Mouse (Mus musculus) CD4-positive, CD25-positive, alpha-beta regulatory T cell, adult 2 months (primary cell): ENCODE data around the gene Cldn24.
"Not testable (repeated sequence)": the region's sequence is repeated elsewhere in the genome, so short reads cannot be mapped to it uniquely, and the experiment has no call there.

Source experiments
- DNase-seq: peaks from one replicate; pipeline ENCODE4 v3.0.0-alpha.2; 2012; ENCODE audit warnings: low read depth, low spot score

The Cldn24 gene

DNA sequence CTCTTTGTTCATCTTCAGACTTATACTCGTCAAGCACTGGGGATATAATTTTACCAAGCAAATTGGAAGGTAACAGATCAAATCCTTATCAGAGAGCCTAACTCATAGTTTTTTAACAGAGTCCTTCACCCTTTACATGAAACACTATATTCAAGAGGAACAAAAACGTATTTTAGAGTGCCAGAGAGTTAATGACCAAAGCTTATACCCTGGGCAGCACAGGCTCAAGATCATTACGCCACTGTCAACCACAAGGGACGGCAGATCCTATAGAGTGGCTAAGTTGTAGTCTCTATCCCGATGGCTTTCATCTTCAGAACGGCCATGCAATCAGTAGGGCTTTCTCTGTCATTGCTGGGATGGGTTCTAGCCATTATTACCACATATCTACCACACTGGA is at the start of gene Cldn24:
Gene Cldn24 (plus strand): TSS at position 301 of the 400 bp plus-strand sequence.
- no peak for DNase-seq

DNA sequence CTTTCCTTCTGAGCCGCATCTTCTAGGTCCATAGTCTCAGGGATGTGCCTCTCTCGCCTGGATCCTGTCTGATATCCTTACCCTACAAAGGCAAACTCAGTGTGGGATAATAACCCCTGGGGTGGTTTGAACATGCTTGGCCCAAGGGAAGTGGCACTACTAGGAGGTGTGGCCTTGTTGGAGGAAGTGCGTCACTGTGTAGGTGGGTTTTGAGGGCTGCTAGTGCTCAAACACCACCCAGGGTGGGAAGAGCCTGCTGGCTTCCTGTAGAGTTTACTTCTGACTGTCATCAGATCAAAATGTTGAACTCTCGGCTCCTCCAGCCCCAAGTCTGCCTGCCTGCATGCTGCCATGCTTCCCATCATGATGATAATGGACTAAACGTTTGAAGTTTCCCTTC is 49.0 kb upstream of the Cldn24 start:
- no peak for DNase-seq

DNA sequence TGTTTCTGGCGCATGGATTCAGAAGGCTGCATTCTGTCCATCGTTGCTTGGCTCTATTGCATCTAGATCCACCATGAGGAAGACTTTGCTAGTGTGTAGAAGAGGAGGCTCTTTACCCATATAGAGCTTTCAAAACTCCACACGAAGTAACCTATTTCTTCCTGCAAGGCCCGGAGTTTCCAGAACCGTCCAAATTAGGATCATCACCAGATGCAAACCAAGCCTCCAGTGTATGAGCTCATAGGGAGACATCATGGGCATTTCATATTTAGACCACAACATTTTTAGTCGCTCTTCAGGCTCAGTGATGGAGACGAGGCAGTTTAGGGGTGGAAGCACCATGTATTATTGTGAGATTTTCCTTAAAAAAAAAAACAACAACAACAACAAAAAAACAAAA is 44.5 kb upstream of the Cldn24 start:
- no peak for DNase-seq

DNA sequence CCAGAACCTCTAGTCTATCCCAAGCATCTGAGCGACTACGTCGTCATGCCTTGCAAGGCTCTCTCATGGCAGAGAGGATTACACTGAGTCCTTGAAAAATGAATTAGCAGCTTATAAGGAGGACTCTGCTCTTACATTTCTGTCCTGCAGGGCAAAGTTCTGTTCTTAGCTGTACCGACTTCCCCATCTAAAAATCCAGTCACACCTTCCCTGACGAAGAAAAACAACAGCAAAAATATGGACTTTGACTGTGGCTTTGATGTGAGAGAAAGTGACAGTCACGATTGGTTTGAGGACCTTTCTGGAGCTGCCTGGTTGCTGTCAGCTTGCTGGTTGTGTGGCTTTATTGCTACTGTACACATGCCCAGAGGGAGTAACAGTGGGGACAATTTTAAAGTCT is 42.4 kb upstream of the Cldn24 start:
- no peak for DNase-seq

DNA sequence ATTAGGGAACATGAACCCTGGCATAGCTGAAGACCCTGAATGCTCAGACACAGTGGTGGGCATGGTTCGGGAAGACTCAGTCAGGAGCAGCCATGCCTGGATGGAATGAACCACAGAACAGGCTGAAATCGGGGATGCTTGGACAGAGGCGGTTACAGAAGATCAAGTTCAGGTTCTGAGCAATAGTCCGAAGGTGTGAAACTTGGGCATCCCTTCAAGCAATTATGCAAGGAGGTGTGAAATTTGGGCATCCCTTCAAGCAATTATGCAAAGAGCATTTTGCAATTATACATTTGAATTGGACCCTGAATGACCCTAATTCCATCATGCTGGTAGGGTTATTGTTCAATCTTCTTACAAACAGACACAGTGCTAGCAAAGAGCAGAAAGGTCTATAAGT is 40.1 kb upstream of the Cldn24 start:
- DNase-seq = no peak

DNA sequence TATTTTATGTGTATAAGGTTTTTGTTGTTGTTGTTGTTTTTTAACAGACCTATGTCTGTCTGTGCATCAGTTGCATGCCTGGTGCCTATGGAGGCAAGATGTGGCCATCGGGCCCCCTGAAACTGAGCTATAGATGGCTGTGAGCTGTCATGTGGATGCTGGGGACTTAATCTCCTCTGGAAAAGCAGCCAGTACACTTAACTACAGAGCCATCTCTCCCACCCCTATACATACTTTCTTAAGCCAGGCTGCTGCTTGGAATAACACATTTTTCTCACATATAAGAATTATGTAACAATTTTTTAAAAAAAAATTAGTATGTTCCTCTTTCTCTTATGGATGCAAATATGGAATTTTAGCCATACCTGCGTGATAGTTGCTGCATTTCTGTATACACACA is 38.4 kb upstream of the Cldn24 start:
- DNase-seq = no peak

DNA sequence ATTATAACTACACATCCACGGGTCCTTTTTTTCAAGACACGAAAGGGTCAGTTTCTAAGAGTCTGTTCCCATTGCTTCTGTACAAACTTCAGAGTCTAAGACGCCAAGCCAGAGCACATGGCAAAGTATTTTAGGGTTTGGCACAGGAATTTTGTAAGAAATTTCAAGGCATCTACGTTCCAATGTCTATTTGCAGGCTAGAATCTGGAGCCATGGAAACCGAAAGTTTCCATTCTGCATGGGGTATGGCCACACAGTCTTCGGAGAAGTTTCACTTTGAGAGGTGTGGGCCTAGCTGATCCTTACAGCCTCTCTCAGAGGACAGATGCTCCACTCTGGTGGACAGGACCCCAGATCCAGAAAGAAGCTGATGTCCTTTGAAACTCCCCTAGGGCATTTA is 38.0 kb upstream of the Cldn24 start:
- DNase-seq = no peak

DNA sequence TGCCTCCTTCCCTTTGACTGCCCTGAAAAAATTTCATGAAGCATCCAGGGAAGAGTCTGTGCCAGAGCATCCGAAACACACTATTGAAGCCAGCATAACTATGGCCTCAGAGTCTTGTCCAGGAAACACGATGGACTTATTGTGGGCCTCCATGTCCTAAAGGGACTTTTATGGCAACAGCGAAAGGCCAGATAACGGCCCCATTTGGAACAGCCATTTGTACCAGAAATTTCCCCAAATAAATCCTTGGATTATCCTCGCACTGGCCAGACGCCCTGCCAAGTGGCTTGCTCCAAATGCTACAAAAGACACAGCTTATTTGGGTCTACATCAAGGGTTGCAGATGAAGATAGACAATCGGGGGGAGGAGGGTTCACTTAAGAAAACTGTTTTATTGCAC is 37.5 kb upstream of the Cldn24 start:
- no peak for DNase-seq

DNA sequence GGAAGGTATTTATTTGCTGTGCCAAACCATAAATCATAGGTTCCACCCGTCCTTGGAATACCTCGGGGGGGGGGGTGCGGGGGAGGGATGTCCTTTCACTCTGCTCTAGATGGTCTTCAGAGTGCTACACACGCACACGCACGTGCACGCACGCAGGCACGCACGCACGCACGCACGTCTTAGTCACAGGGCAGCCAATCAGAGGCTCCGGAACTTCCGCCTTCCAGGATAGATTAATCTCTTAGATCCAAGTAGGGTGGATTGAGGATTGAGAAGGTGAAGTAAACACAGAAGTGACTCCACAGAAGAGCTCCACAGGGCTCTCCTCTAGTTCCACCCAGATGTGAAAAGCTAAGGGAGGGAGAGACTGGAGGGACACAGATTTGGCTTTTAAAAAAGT is 35.6 kb upstream of the Cldn24 start:
- no peak for DNase-seq

DNA sequence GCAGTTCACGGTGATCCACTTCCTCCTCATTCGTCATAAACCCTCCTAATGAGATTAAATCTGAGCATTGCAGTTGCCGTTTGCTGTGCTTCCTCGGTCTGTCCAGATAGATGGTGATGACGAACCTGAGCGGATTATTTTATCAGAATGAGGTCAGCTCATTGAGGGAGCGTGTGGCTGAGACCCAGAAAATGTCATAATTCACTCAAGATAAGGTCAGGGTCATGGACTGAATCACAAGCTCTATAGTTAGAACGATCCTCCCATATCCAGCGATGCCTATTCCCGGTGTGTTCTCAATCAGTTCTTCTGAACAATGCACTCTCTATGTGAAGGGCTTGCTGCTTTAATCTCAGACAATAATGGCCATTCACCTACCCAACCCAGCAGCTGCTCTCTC is 34.2 kb upstream of the Cldn24 start:
- no peak for DNase-seq

DNA sequence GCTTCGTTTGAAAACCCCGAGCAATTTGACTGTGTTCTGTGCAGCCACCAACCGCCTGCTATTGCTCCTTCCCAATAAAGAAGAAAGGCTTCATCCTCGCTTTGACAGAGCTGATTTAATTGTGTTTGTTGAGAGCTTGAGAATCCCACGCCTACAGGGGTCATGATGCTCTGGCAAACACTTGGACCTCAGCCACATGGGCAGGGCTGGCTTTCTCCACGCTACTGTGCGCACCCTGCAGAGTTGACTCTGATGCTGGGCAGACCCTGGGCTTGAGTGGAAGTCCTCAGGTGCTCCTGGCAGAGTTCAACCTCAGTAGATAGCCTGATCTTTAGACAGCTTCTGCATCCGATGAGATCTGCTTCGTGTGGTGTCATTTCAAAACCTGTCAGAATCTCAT is 30.0 kb upstream of the Cldn24 start:
- DNase-seq = no peak

DNA sequence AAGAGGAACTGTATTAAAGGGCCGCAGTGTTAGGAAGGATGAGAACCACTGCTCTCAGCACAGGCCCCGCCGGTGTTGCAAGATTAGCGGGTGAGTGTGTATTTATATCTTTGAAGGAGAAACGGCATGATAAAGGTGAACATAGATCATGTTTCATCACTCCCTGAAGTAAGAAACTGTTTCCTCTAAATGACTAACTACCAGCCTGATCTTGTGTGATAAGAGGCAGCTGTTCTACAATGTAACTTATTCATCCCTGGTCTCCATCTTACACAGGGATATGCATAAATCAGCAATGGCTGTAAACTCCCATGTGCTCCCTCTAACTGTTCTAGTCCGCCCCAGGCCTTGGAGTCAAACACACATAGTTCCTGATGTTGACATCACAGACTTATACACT is 22.5 kb upstream of the Cldn24 start:
- DNase-seq = no peak

DNA sequence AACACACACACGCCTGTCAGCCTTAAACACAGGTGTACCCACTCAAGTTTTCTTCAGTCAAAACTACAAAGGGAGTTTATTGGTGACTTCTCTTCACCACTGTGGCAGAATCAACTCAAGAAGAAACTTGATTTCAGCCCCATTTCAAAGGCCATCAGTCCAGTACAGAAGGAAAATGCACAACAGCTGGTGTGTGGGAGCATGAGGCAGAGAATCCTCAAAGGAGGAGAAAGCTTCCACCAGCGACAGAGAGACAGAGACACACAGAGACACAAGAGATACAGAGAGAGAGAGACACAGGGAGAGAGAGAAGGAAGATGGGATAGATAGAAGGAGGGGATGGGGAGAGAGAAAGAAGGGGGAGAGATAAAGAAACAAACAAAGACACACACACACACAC is 19.6 kb upstream of the Cldn24 start:
- DNase-seq = no peak

DNA sequence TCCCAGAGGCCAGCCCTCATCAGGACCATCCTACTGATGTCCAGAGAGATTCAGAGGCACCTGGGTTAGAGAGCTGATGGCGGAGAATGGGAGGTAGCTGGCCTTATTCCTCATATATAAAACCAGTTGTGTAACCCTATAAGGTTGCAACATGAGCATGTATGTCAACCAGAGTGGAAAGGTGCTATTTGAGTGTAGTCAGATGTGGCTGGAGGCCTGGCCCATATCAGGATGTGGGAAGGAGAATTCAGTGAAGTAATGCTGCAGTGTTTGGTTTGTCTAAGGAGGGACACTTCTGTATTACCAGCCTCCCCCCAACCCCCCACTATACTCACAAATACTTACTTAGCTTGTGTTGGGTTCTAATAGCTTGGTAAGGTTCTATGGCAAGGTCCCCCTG is 17.7 kb upstream of the Cldn24 start:
- no peak for DNase-seq

DNA sequence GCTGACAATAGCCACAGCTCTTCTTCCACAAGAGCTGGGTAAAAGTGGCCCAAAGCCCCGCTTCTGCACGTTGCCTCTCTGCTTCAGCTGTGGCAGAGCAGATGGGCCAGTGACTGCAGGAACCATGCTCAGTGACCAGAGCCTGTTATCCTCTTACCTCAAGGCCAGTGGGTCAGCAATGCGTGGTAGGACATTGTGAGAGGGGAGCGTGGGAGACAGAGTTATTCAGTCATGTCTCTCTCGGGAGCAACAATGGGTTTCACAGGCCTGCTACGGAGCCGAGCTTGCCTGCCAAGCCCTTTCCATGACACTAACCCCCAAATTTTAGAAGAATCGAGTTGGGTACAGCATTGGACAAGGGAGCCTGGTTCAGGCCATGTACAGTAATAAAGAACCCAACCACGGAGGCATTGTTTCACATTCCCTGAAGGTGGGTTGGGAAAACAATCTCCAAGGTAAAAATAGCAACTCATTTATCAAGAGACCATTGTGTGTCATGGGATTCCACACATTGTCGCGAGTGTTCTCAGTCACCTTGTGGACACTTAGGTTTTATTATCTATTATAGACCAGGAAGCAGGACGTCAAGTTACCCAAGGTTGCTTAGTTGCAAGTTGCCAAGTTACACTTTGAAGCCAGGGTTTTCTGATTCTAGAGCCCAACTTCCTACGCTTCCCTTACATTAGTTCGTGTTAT is 11.8 kb upstream of the Cldn24 start:
- DNase-seq = no peak

DNA sequence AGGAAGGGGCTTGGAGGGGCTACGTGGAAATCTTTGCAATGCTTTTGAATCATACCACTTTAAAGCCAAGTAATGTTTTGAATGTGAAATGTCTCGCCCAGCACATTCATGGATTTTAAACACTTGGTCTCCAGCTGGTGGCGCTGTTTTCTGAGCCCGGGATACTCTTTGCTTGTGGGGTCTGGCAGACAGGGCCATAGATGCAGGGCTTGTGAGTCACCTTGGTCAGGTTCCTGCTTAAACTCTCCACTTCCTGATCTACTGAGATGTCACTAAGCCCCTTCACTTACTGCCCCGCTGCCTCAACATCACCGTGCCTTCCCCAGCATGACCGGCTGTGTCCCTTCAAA is 11.3 kb upstream of the Cldn24 start:
- no peak for DNase-seq

DNA sequence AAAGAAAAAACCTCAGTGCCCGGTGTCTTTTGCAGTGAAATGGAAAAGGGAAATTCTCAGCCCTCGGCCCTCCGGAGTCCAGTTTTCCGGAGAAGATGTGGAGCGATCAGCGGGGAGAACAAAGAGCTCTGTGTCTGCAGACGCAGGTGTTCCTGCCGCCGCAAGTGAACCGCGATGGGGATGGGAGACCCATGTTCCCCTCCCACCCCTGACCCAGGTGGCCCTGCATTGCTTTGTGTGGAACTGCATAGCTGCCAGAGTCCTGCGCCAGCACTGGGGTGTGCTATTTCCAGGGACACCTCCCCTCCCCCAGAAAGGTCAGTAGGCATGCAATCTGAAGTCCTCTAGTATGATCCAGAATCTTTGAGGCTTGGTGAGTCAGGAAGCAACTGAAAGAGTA is 10.7 kb upstream of the Cldn24 start:
- DNase-seq = no peak

DNA sequence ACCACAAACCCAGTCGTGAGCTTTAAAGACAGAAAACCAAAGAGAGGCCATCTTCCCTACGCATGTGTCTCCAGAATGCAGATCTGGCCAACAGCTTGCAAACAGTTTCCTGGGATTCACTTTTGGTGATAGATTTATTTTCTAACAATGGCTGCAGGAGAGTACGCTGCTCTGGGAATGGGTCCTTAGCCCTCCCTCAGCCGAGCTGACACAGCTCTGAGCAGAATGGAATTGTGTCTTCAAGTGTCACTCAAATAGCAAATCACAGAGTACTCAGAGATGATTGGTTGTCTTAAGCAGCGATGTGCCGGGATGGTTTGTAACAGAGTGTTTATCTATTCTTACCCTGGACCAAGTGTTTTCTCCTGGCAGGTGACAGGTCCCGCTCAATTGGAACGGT is 2.9 kb upstream of the Cldn24 start:
- no peak for DNase-seq

DNA sequence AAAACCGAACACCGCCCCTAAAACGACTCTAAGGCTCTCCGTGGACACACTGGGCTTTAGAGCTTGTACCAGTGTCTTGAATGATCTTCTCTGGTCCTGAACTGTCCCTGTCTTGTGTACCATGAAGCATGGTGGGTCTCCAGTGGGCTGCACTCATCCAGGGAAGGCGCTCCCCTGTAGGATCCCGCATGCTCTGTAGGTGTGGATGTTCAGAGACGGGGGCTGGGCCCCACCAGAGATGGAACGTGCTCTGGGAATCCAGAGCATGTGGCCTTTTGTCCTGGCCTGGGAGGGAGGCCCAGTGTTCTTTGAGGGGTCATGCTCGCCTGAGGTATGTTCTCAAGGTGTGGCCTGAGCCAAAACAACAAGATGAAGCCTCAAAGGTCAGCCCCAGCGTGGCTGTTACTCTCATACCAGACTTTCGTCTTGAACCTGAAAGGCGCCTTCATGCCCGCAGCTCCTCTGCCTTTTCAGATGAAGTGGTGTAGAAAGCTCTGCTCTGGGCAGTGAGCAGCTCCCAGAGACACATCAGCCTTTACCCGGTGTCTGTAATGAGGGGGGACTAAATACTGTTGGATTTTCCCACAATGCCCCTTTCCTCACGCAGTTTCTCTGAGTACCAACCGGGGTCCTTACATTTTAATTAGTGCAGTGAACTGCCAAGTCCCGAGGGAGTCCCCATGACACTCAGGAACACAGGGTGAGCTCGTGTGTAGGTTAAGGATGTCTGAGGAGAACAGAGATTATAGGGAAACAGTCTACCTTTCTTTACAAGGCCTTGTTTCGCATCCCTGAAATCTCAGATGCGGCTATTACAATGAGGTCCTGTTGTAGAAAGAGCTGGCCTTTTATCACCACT is 800 bp upstream of the Cldn24 start:
- no peak for DNase-seq

DNA sequence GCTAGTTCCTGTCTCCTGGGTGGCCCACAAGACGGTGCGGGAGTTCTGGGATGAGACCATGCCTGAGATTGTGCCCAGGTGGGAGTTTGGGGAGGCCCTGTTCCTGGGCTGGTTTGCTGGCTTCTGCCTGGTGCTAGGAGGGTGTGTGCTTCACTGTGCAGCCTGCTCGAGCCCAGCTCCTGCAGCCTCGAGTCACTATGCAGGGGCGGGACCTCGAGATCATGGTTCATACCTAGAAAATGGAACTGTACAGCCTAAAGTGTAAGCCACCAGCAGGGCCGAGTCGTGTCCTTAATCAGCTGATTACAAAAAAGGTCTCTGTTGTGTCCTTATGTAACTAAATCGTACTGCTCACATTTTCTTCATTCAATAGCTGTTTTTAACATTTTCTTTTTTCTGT is 598 bp downstream of the Cldn24 start:
- not testable (repeated sequence) for DNase-seq

DNA sequence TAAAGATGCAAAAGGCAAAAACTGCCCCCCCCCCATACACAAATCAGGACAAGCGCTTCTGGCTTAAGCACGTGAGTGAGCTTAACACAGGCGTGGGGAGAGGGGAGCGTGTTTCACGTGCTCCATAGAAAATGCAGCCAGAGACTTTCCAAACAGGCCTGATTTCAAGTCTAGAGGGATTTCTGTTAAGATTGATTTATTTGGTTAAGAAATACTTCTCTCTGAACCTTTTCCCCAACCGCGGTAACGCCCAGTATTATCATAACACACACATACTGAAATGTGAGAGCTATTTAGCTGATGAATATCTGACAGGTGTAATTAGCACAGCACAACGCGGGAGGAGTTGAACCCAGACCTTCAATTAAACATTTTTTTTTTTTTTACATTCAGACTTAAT is 1.8 kb downstream of the Cldn24 start:
- DNase-seq = no peak

DNA sequence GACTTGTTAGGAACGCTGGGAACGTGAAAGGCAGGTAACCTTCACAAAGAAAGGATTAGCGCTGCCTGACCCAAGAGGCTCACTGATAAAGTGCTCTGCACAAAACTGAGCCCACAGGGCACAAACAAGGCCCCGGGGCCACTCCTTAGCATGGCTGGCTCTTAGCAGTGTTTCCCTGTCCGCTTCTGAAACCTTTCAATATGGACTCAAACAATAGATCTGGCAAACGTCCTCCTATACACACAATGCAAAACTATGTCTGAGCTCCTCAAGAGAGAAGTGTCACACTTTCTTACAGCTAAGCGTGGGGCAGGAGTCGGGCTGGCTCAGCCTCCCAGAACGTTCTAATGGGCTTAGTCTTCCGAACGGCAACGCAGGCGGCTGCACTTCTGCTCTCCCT is 2.2 kb downstream of the Cldn24 start, which contains the start of gene Cldn22:
Gene Cldn22 (plus strand): TSS at position 301 of the 400 bp plus-strand sequence.
- DNase-seq = no peak

DNA sequence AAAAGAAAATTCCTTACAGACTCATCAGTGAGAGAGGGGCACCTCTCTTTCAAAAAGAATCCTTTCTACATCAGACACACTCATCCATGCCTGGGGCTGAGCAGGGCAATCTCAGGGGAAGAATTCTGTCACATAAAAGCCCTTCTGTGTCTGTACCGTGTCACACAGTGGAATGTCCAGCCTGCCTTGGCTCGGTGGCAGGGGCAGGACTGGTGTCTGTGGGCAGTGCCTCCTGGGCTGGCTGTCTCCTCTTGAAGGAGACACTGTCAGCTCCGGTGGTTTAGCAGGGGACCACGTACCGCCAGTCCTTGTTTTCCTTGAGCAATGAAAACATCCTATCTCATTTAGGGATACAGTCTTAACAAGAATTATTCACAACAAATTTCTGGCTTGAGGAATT is 3.7 kb downstream of the Cldn24 start:
- no peak for DNase-seq
